Mouse (Mus musculus) liver, adult 2 months (tissue): ENCODE data around the gene Larp1. TPM values are rescaled to one million over a fixed set of nuclear protein-coding genes. Genes with fewer than 3 reads are reported as not detected.

Experiments used
- DNase-seq: peaks from one replicate; pipeline ENCODE4 v3.0.0-alpha.2; 2011; ENCODE audit warnings: low read depth, low spot score; ENCODE audit errors: extremely low read depth
- H3K27ac ChIP-seq: fragments of 200-500 bp; replicated peaks from 2 replicates; pipeline ENCODE4 v1.5.1; 2012; ENCODE audit warnings: low read depth, mild to moderate bottlenecking, control low read depth, inconsistent platforms, low read length; ENCODE audit not compliant: insufficient read depth
- H3K27me3 ChIP-seq: fragments of 200-500 bp; 2 replicates; pipeline ENCODE4 v1.6.1; 2012; ENCODE audit warnings: mild to moderate bottlenecking, moderate library complexity, low read length, inconsistent platforms; ENCODE audit not compliant: control insufficient read depth, insufficient read depth
- H3K36me3 ChIP-seq: fragments of 200-500 bp; 2 replicates; pipeline ENCODE4 v1.6.1; 2012; ENCODE audit warnings: low read length, inconsistent platforms; ENCODE audit not compliant: control insufficient read depth, insufficient read depth
- H3K4me1 ChIP-seq: fragments of 200-500 bp; 2 replicates; pipeline ENCODE4 v1.6.1; 2011; ENCODE audit warnings: low read length; ENCODE audit not compliant: control insufficient read depth, insufficient read depth
- H3K4me3 ChIP-seq: fragments of 200-500 bp; 2 replicates; pipeline ENCODE4 v1.5.1; 2011; ENCODE audit warnings: low read depth, mild to moderate bottlenecking, control low read depth, low read length, moderate library complexity; ENCODE audit not compliant: insufficient read depth
- H3K79me2 ChIP-seq: fragments of 200-500 bp; 2 replicates; pipeline ENCODE4 v1.6.1; 2012; ENCODE audit warnings: inconsistent platforms, mild to moderate bottlenecking, low read length, moderate library complexity; ENCODE audit not compliant: control insufficient read depth, insufficient read depth
- H3K9ac ChIP-seq: fragments of 200-500 bp; 2 replicates; pipeline ENCODE4 v1.6.1; 2012; ENCODE audit warnings: low read depth, mild to moderate bottlenecking, control low read depth, inconsistent platforms, low read length
- CTCF ChIP-seq: fragments of 200-500 bp; IDR thresholded peaks from 2 replicates; pipeline ENCODE4 v1.5.1; 2011; ENCODE audit warnings: low read depth, low read length, control low read depth
- POLR2A ChIP-seq: fragments of 200-500 bp; IDR thresholded peaks from 2 replicates; pipeline ENCODE4 v1.6.1; 2011; ENCODE audit warnings: low read length, control low read depth; ENCODE audit not compliant: insufficient read depth; ENCODE audit errors: extremely low read depth
- WGBS: fragments of 180-500 bp; shearing (Covaris S2); methylation state at CpG from one replicate; pipeline ENCODE4 v1.1.7; 2018; 5-methylcytosine and 5-hydroxymethylcytosine counted together
- polyA plus RNA-seq: library from polyadenylated mRNA; depleted of rRNA; stranded (reverse); fragments of >200 nt; gene quantifications from 2 replicates; pipeline ENCODE4 v1.2.3, GENCODE M21; 2012
- total RNA-seq: library from RNA; depleted of rRNA; stranded (reverse); fragments of >200 nt; gene quantifications from 2 replicates; pipeline ENCODE4 v1.2.3, GENCODE M21; 2014

Gene Larp1
- total and polyA plus RNA-seq, 2 experiments, result 19.7 to 39.8 TPM

- Histone ChIP-seq H3K4me1 (peaks cover 29% of the 10 kb centered on the region), H3K36me3 (no peaks in the 10 kb centered on the region), H3K27me3 (no peaks in the 10 kb centered on the region), H3K9ac (no peak overlapping the region), H3K4me3 (no peak overlapping the region), H3K79me2 (peaks cover 9% of the 10 kb centered on the region; the same call in 1 of the 2 replicates), H3K27ac (peak overlapping the region; percentile 91)
- peak; percentile 82 for DNase-seq
- TF ChIP-seq POLR2A, result no peak
- no peak for TF ChIP-seq CTCF
- WGBS, result 45% methylated on average over 4 of the region's 4 CpGs
Measured at GRCm38 (mm10) chr11:58101194-58101720, 92.4 kb downstream of the Larp1 start.

GRCm38 (mm10) chr11:58102146-58102545 is 93.3 kb downstream of the Larp1 start:
- H3K27ac ChIP-seq, result no peak overlapping the region
- H3K4me3 ChIP-seq, result no peak overlapping the region
- no peaks in the 10 kb centered on the region for H3K36me3 ChIP-seq
- H3K4me1 ChIP-seq, result peaks cover 24% of the 10 kb centered on the region
- no peak for DNase-seq
- TF ChIP-seq CTCF (no peak), POLR2A (no peak)
- H3K27me3 ChIP-seq, result no peaks in the 10 kb centered on the region
- 76% methylated on average over 3 of the region's 3 CpGs for WGBS
- H3K79me2 ChIP-seq, result peaks cover 9% of the 10 kb centered on the region; the same call in 1 of the 2 replicates
- H3K9ac ChIP-seq, result no peak overlapping the region

GRCm38 (mm10) chr11:58102581-58103343 is 93.9 kb downstream of the Larp1 start:
- H3K4me3 ChIP-seq, result no peak overlapping the region
- H3K36me3 ChIP-seq, result no peaks in the 10 kb centered on the region
- peaks cover 26% of the 10 kb centered on the region for H3K4me1 ChIP-seq
- WGBS, result 88% methylated on average over 9 of the region's 9 CpGs
- TF ChIP-seq CTCF (no peak), POLR2A (no peak)
- no peak for DNase-seq
- no peak overlapping the region for H3K9ac ChIP-seq
- H3K27ac ChIP-seq, result peak overlapping the region; percentile 76
- H3K79me2 ChIP-seq, result peaks cover 13% of the 10 kb centered on the region; the same call in 1 of the 2 replicates
- H3K27me3 ChIP-seq, result no peaks in the 10 kb centered on the region

DNA sequence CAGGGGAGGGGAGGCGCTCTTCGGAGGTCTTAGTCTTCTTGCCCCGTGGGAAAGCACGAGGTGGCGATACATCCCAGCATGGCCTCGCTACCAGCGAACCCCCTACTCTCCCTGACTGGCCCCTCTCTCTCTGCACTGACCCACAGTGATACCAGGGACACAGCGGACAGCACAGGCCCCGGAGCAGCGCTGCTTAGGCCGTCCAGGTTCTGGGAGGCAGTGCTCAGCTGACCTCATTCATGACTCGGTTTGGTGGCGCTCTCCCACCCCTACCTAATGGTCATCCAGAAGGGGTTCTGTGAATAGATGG is 94.4 kb downstream of the Larp1 start:
- peaks cover 17% of the 10 kb centered on the region; the same call in 1 of the 2 replicates for H3K79me2 ChIP-seq
- peak overlapping the region; percentile 66 for H3K9ac ChIP-seq
- no peaks in the 10 kb centered on the region for H3K36me3 ChIP-seq
- H3K27ac ChIP-seq, result peak overlapping the region; percentile 76
- peaks cover 27% of the 10 kb centered on the region for H3K4me1 ChIP-seq
- 60% methylated on average over 13 of the region's 13 CpGs for WGBS
- no peak for DNase-seq
- H3K27me3 ChIP-seq, result no peaks in the 10 kb centered on the region
- TF ChIP-seq POLR2A (no peak), CTCF (no peak)
- peak overlapping the region; percentile 19; the same call in 1 of the 2 replicates for H3K4me3 ChIP-seq

DNA sequence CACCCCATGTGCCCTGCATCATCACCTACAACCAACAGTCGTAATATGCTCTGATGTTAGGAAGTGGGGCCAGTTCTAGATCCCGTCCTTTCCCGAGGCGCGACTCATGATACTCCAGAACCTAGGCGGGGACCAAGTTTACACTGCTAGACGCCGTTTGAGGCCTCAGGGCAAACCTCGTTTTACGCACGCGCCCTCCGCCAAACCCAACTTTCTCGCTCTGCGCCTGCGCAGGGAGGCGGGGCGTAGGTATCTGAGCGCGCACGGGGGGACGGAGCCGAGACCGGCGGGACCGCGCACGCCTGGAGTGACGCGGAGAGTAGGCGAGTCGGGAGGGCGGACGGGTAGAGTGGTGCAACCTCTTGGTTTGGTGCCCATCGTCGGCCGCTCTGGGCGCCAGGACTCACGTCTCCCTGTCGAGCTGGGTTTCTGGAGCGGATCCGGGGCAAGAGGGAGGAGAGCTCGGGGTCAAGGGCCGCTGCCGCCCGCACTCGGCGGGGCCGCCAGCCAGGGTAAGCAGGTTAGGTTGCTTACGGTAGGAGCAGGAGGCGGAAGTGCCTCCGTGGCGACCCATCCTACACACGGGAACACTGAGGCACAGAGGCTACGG is 94.9 kb downstream of the Larp1 start, which contains the start of gene Cnot8:
TSS of gene Cnot8 (plus strand) at position 457 of the 610 bp plus-strand sequence.
- peak within 1 kb of the TSS; percentile 86 for H3K9ac ChIP-seq
- no peak for TF ChIP-seq CTCF
- peak; percentile 83 for TF ChIP-seq POLR2A
- H3K4me1 ChIP-seq, result peaks cover 25% of the 10 kb centered on the region
- no peaks in the 10 kb centered on the region for H3K36me3 ChIP-seq
- H3K4me3 ChIP-seq, result peak within 1 kb of the TSS; percentile 75
- 1% methylated on average over 55 of the region's 55 CpGs for WGBS
- peak within 1 kb of the TSS; percentile 84 for H3K27ac ChIP-seq
- peak; percentile 95 for DNase-seq
- H3K27me3 ChIP-seq, result no peaks in the 10 kb centered on the region
- peaks cover 17% of the 10 kb centered on the region; the same call in 1 of the 2 replicates for H3K79me2 ChIP-seq
